Mouse (Mus musculus): ENCODE measurements around the gene Spata2l. TPM values are rescaled to one million over a fixed set of nuclear protein-coding genes. Genes with fewer than 3 reads are reported as not detected.
A peak's percentile ranks its signal among the peaks of the same experiment; 100 is the strongest.

The Spata2l gene
- polyA plus RNA-seq, 1 experiment: 1.1 TPM

DNA sequence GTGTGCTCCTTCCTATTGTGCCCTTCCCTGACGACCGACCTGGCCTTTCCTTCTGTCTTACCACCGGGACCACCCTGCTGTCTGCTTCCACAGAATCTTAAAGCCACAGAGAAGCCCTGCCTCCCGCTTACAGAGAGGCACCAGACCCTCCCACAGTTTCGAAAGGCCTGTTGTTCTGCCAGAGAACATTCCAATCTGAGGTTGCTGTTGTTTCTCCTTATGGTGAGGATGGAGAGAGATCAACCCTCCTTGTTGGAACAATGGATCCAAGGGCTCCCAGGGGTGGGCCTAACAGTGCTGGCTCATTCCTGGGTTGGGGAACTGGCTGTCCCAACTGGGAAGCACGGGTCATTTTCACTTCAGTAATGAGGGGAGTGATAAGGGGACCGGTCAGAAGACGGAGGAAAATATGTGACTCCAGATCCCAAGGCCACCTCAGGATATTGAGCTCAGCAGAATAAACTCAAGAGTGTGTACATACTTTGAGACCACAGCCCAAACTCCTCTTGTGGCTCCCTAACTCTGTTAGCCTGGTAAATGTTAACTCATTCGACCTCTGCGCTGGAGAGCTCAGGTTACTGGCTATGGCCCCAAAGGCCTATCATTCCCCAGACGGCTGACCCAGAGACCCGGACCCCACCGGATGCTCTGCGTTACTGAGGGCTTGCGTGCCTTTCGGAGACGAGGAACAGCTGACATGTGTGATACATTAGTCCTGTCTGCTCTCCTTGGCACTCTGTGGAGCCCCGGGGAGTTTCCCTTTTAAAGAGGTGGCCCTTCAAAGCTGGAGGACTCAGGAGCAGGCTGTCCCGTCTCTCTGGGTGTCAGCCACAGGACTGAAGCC, 50.2 kb downstream of the Spata2l start, which contains the start of gene Dpep1:
TSS of gene Dpep1 (plus strand) at position 677 of the 844 bp plus-strand sequence.
- H3K27me3 ChIP-seq (ENCODE audit: control insufficient read depth, insufficient read depth, insufficient read length): no peaks in the 10 kb centered on the region
- TF ChIP-seq MYOD1 (IDR thresholded peaks at IDR 0.05; ENCODE audit: control insufficient read depth in 1 of 3, insufficient read length in 2 of 3, low read depth in 2 of 3) (peak in 2 of 3 experiments; percentile 18 to 33), MAX (IDR thresholded peaks at IDR 0.05; ENCODE audit: low read depth) (no peak), USF1 (IDR thresholded peaks at IDR 0.05; ENCODE audit: low read depth) (no peak), POLR2A (IDR thresholded peaks at IDR 0.05; ENCODE audit: insufficient read length, low read depth) (no peak), CEBPB (IDR thresholded peaks at IDR 0.05; ENCODE audit: insufficient read depth, poor library complexity, severe bottlenecking) (no peak), TCF12 (IDR thresholded peaks at IDR 0.05; ENCODE audit: insufficient read depth, poor library complexity, severe bottlenecking) (no peak), SRF (IDR thresholded peaks at IDR 0.05; ENCODE audit: control insufficient read depth, insufficient read length, low read depth) (no peak)
- no peak within 1 kb of the TSS for H3K4me3 ChIP-seq
- H3K79me2 ChIP-seq (ENCODE audit: control insufficient read depth, insufficient read depth): no peaks in the 10 kb centered on the region
- H3K36me3 ChIP-seq (ENCODE audit: control insufficient read depth, insufficient read depth): no peaks in the 10 kb centered on the region
- H3K4me2 ChIP-seq (ENCODE audit: low read depth): peak within 1 kb of the TSS; percentile 21
- no peak within 1 kb of the TSS for H3ac ChIP-seq (ENCODE audit: control insufficient read depth, insufficient read length)

DNA sequence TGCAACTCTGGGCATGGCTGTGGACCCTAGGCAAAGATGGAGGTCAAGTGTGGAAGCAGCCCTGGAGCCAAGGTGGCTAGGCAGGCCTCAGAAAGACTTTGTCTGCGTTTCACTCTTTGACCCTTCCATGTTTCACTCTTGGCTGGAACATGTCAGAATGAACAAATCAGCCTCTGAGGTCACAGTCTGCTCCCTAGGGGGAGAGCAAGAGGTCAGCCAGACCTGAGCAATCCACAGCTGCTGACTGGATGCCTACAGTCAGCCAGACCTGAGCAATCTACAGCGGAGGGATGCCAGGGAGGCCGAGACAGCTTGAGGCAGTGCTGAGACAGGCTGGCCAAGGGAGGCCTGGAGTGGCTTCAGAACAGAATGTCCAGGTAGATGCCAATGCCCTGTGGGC, 54.6 kb downstream of the Spata2l start:
- no peak overlapping the region for H3K4me3 ChIP-seq
- H3K36me3 ChIP-seq (ENCODE audit: control insufficient read depth, insufficient read depth): no peaks in the 10 kb centered on the region
- H3K27me3 ChIP-seq (ENCODE audit: control insufficient read depth, insufficient read depth, insufficient read length): no peaks in the 10 kb centered on the region
- TF ChIP-seq E2F4 (IDR thresholded peaks at IDR 0.05; ENCODE audit: insufficient read depth) (no peak), TCF12 (IDR thresholded peaks at IDR 0.05; ENCODE audit: insufficient read depth, poor library complexity, severe bottlenecking) (no peak), USF1 (IDR thresholded peaks at IDR 0.05; ENCODE audit: low read depth) (no peak), MAX (IDR thresholded peaks at IDR 0.05; ENCODE audit: low read depth) (no peak), MYOD1 (IDR thresholded peaks at IDR 0.05; ENCODE audit: control insufficient read depth in 1 of 3, insufficient read length in 2 of 3, low read depth in 2 of 3) (no peak), POLR2AphosphoS2 (IDR thresholded peaks at IDR 0.05; ENCODE audit: insufficient read length, low read depth) (no peak), SRF (IDR thresholded peaks at IDR 0.05; ENCODE audit: control insufficient read depth, insufficient read length, low read depth) (no peak), MYOG (IDR thresholded peaks at IDR 0.05; ENCODE audit: control insufficient read depth in 1 of 3, insufficient read depth in 1 of 3, insufficient read length in 2 of 3, low read depth in 2 of 3) (no peak), REST (IDR thresholded peaks at IDR 0.05; ENCODE audit: insufficient read depth, insufficient read length) (no peak), POLR2A (IDR thresholded peaks at IDR 0.05; ENCODE audit: insufficient read length, low read depth) (no peak), CEBPB (IDR thresholded peaks at IDR 0.05; ENCODE audit: insufficient read depth, poor library complexity, severe bottlenecking) (no peak), TCF3 (IDR thresholded peaks at IDR 0.05; ENCODE audit: insufficient read length, low read depth) (no peak)
- no peak overlapping the region for H3K4me2 ChIP-seq (ENCODE audit: low read depth)
- no peak overlapping the region for H3ac ChIP-seq (ENCODE audit: control insufficient read depth, insufficient read length)
- H3K79me2 ChIP-seq (ENCODE audit: control insufficient read depth, insufficient read depth): no peaks in the 10 kb centered on the region

Other genes starting within 250 kb of the Spata2l start
- 56.4 TPM for gene Ankrd11, start 194.0 kb downstream of the Spata2l start, polyA plus RNA-seq (2012; fragmentation: generic; extraction: Trizol)
- gene Spg7, start 173.3 kb downstream of the Spata2l start, polyA plus RNA-seq (2012; fragmentation: generic; extraction: Trizol): 83.4 TPM
- 3,059 TPM for gene Rpl13, start 133.9 kb downstream of the Spata2l start, polyA plus RNA-seq (2012; fragmentation: generic; extraction: Trizol)
- gene Cpne7, start 118.9 kb downstream of the Spata2l start, polyA plus RNA-seq (2012; fragmentation: generic; extraction: Trizol): 0.16 TPM
- 0.08 TPM for gene Sult5a1, start 77.9 kb downstream of the Spata2l start, polyA plus RNA-seq (2012; fragmentation: generic; extraction: Trizol)
- 12.9 TPM for gene Dpep1, start 50.0 kb downstream of the Spata2l start, polyA plus RNA-seq (2012; fragmentation: generic; extraction: Trizol)
- gene Chmp1a, start 23.5 kb downstream of the Spata2l start, polyA plus RNA-seq (2012; fragmentation: generic; extraction: Trizol): 114 TPM
- 2.5 TPM for gene Spata33, start 23.4 kb downstream of the Spata2l start, polyA plus RNA-seq (2012; fragmentation: generic; extraction: Trizol)
- gene Cdk10, start 11.4 kb downstream of the Spata2l start, polyA plus RNA-seq (2012; fragmentation: generic; extraction: Trizol): 31.0 TPM
- 12.1 TPM for gene Zfp276, start 18.0 kb upstream of the Spata2l start, polyA plus RNA-seq (2012; fragmentation: generic; extraction: Trizol)
- gene Vps9d1, start 18.1 kb upstream of the Spata2l start, polyA plus RNA-seq (2012; fragmentation: generic; extraction: Trizol): 12.7 TPM
- 4.0 TPM for gene Fanca, start 82.3 kb upstream of the Spata2l start, polyA plus RNA-seq (2012; fragmentation: generic; extraction: Trizol)
- 6.8 TPM for gene Spire2, start 96.5 kb upstream of the Spata2l start, polyA plus RNA-seq (2012; fragmentation: generic; extraction: Trizol)
- gene Tcf25, start 137.5 kb upstream of the Spata2l start, polyA plus RNA-seq (2012; fragmentation: generic; extraction: Trizol): 177 TPM
- gene Mc1r, start 170.9 kb upstream of the Spata2l start, polyA plus RNA-seq (2012; fragmentation: generic; extraction: Trizol): 0.02 TPM
- gene Tubb3, start 175.2 kb upstream of the Spata2l start, polyA plus RNA-seq (2012; fragmentation: generic; extraction: Trizol): 85.5 TPM
- 19.6 TPM for gene Def8, start 187.3 kb upstream of the Spata2l start, polyA plus RNA-seq (2012; fragmentation: generic; extraction: Trizol)
- 35.0 TPM for gene Afg3l1, start 241.7 kb upstream of the Spata2l start, polyA plus RNA-seq (2012; fragmentation: generic; extraction: Trizol)